Mouse (Mus musculus) spleen, postnatal 0 days (tissue): Measurements from ENCODE around the gene Wdr25. TPM values are rescaled to one million over a fixed set of nuclear protein-coding genes. Genes with fewer than 3 reads are reported as not detected.

Experiments used
- polyA plus RNA-seq: library from polyadenylated mRNA; unstranded; fragments of >200 nt; fragmentation: Nextera tagmentation; extraction: Ambion mirVana; gene quantifications from 2 replicates; pipeline ENCODE4 v1.2.1, GENCODE M21; 2015

Wdr25 gene
- polyA plus RNA-seq, result 3.3 and 3.8 TPM in 2 replicates

GRCm38 (mm10) chr12:108892989-108893714 is at the start of gene Wdr25:
TSS of gene Wdr25 (plus strand) at chr12:108893631.

DNA sequence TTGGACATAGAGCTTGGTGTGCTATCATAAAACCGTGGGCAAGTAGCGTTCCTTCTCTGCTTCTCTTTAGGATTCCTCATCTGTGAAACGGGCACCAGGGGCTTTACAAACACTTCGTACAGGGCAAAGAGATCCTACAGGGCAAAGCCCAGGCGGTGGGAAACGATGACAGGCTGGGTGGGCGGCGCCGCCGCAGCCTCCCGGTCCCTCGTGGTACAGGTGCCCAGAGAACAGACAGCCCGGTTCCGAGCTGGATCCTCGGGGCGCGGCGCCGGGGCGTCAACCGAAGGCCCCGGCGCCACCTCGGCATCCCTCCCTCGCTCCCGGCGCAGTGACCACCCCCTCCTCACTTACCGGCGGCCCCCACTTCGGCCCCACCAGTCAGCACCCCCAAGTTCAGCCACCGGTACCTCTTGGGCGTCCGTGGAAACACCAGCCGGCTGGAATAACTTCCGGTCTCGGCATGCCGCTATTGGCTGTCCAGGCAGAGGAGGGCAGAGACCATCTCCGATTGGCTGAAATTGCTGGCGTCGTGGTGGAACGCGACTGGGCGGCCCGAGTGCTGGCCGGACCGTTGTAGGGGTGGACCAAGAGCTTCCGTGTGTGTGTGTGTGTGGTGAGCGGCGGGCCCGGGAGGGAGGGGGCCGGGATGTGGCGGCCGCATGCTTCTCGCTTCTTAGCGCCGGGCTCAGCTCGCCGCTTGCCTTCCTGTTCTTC is 442 bp downstream of the Wdr25 start, which contains the start of gene Wars:
Wars (minus strand) TSS at position 460 of the 717 bp plus-strand sequence.

GRCm38 (mm10) chr12:109068167-109068653 is 174.8 kb downstream of the Wdr25 start, which contains the start of gene Begain:
TSS of gene Begain (minus strand) at chr12:109068217.

Other genes starting within 250 kb of the Wdr25 start
- 0.17 and 0.53 TPM in 2 replicates for gene Degs2, start 191.3 kb upstream of the Wdr25 start, polyA plus RNA-seq
- 11.7 and 12.5 TPM in 2 replicates for gene Yy1, start 100.7 kb upstream of the Wdr25 start, polyA plus RNA-seq
- 1.3 and 1.4 TPM in 2 replicates for gene Slc25a29, start 57.7 kb upstream of the Wdr25 start, polyA plus RNA-seq
- gene Slc25a47, start 57.6 kb upstream of the Wdr25 start, polyA plus RNA-seq, result 1.8 and 3.2 TPM in 2 replicates
- 25.2 and 28.2 TPM in 2 replicates for gene Wars, start 543 bp downstream of the Wdr25 start, polyA plus RNA-seq
- gene Begain, start 174.6 kb downstream of the Wdr25 start, polyA plus RNA-seq, result 0.60 and 0.99 TPM in 2 replicates